Mouse (Mus musculus) stomach, postnatal 0 days (tissue): Measurements from ENCODE around the gene Krtap19-1. TPM values are rescaled to one million over a fixed set of nuclear protein-coding genes. Genes with fewer than 3 reads are reported as not detected.

Experiments used
- ATAC-seq: fragments of 200-750 bp; cut with Nextera tagmentation; 2 replicates; pipeline ENCODE4 v1.8.0; 2017; ENCODE audit not compliant: low FRiP score, low TSS enrichment
- DNase-seq: peaks from one replicate; pipeline ENCODE4 v3.0.0-alpha.2; 2016; ENCODE audit warnings: low spot score
- H3K27ac ChIP-seq: fragments of 300-500 bp; sonication (generic); replicated peaks from 2 replicates; pipeline ENCODE4 v1.5.1; 2014; ENCODE audit warnings: mild to moderate bottlenecking, control low read depth
- H3K27me3 ChIP-seq: fragments of 300-500 bp; sonication (generic); 2 replicates; pipeline ENCODE4 v1.6.1; 2014; ENCODE audit warnings: low read length; ENCODE audit not compliant: control insufficient read depth, insufficient read depth
- H3K36me3 ChIP-seq: fragments of 300-500 bp; sonication (generic); 2 replicates; pipeline ENCODE4 v1.6.1; 2014; ENCODE audit warnings: low read length, mixed read lengths; ENCODE audit not compliant: control insufficient read depth, insufficient read depth
- H3K4me1 ChIP-seq: fragments of 300-500 bp; sonication (generic); replicated peaks from 2 replicates; pipeline ENCODE4 v1.6.1; 2014; ENCODE audit warnings: antibody characterized with exemption; ENCODE audit not compliant: control insufficient read depth, insufficient read depth
- H3K4me2 ChIP-seq: fragments of 300-500 bp; sonication (generic); replicated peaks from 2 replicates; pipeline ENCODE4 v1.6.1; 2014; ENCODE audit warnings: low read depth, mild to moderate bottlenecking, control low read depth, moderate library complexity
- H3K4me3 ChIP-seq: fragments of 300-500 bp; sonication (generic); 2 replicates; pipeline ENCODE4 v1.5.1; 2014; ENCODE audit warnings: low read depth, low read length, control low read depth
- H3K9ac ChIP-seq: fragments of 300-500 bp; sonication (generic); 2 replicates; pipeline ENCODE4 v1.6.1; 2014; ENCODE audit warnings: mild to moderate bottlenecking, low read length, control low read depth, mixed read lengths
- H3K9me3 ChIP-seq: fragments of 300-500 bp; sonication (generic); 2 replicates; pipeline ENCODE4 v1.6.1; 2016; ENCODE audit warnings: low read length; ENCODE audit not compliant: control insufficient read depth
- CTCF ChIP-seq: IDR thresholded peaks from 2 replicates; pipeline ENCODE4 v1.5.1; 2016; ENCODE audit warnings: antibody characterized with exemption, low read depth, mild to moderate bottlenecking, moderate library complexity
- EP300 ChIP-seq: optimal IDR thresholded peaks from 2 replicates; pipeline ENCODE3; 2016; ENCODE audit warnings: antibody characterized with exemption
- WGBS: fragments of 180-500 bp; shearing (Covaris S2); extraction: QIAGEN DNeasy Blood & Tissue Kit; methylation state at CpG from one replicate; pipeline ENCODE4 v1.1.7; 2014; 5-methylcytosine and 5-hydroxymethylcytosine counted together
- polyA plus RNA-seq: library from polyadenylated mRNA; unstranded; fragments of >200 nt; fragmentation: Nextera tagmentation; extraction: Ambion mirVana; gene quantifications from 2 replicates; pipeline ENCODE4 v1.2.1, GENCODE M21; 2015

The Krtap19-1 gene
- polyA plus RNA-seq = not detected in 2 replicates

DNA sequence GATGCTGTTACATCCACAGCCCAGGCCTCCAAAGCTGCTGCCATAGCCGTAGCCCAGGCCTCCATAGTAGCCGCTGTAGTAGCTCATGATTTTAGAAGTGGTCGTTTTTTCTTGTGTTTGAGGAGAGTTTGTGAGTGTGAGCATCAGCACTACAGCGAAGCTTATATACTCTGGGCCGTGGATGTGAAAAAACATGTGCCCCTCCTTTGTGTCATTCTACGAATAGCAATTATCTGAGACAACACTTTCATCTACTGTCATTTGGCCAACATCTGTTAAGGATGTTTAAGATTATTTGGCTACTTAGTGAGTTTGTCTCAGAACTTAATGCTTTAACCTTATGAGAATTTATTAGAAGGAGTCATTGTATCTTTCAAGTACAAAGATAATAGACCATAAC is at the start of gene Krtap19-1:
Gene Krtap19-1 (minus strand): TSS at position 101 of the 400 bp plus-strand sequence.
- WGBS = 86% methylated on average over 6 of the region's 6 CpGs
- no peak for ATAC-seq
- Histone ChIP-seq H3K27me3 (no peaks in the 10 kb centered on the region), H3K4me3 (no peak within 1 kb of the TSS), H3K9me3 (no peaks in the 10 kb centered on the region), H3K4me1 (no peaks in the 10 kb centered on the region), H3K36me3 (no peaks in the 10 kb centered on the region), H3K27ac (no peak within 1 kb of the TSS), H3K9ac (no peak within 1 kb of the TSS), H3K4me2 (no peak within 1 kb of the TSS)
- TF ChIP-seq EP300 = no peak
- no peak for TF ChIP-seq CTCF
- no peak for DNase-seq

DNA sequence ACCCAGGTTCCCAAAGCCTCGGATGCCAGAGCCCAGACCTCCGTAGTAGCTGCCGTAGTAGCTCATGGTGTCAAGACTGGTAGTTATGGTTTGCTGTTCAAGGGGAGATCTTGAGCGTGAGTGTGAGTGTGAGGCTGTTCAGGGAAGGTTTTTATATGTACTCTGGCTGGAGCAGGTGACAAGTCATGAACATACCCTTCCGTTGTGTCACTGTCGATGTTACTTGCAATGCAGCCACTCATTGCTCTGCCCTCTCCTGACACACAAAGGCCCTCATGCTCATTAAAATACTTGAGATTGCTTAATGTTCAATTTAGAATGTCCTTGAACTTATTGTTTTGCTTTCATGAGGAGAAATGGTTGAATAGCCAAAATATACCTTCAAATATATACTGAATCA is 27.1 kb upstream of the Krtap19-1 start, which contains the start of gene Krtap19-5:
Gene Krtap19-5 (minus strand): TSS at position 101 of the 400 bp plus-strand sequence.
- Histone ChIP-seq H3K27me3 (no peaks in the 10 kb centered on the region), H3K27ac (no peak within 1 kb of the TSS), H3K4me1 (no peaks in the 10 kb centered on the region), H3K9me3 (no peaks in the 10 kb centered on the region), H3K36me3 (no peaks in the 10 kb centered on the region), H3K4me2 (no peak within 1 kb of the TSS), H3K9ac (no peak within 1 kb of the TSS), H3K4me3 (no peak within 1 kb of the TSS)
- DNase-seq = no peak
- 88% methylated on average over 6 of the region's 6 CpGs for WGBS
- TF ChIP-seq CTCF (no peak), EP300 (no peak)
- ATAC-seq = no peak

DNA sequence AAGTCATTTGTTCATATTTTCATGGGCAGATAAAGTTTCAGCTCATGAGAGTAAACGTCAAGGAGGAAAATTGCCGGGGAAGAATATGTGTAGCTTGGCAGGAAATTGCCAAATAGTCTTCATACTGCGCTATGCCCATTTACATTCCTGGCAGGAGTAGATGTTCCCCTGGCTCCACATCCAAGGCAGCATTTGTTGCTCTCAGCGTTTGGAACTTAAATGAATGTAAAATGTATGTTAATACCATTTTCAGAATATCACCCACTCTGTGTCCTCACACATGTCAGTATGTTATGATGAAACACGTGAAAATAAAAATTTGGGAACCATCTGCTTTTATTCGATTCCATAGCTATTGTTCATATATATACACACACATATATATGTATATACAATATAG is 17.7 kb upstream of the Krtap19-1 start:
- no peaks in the 10 kb centered on the region for H3K36me3 ChIP-seq
- H3K9me3 ChIP-seq = no peaks in the 10 kb centered on the region
- ATAC-seq (no peak), DNase-seq (no peak)
- no peak overlapping the region for H3K9ac ChIP-seq
- H3K27ac ChIP-seq = no peak overlapping the region
- no peak for TF ChIP-seq EP300
- TF ChIP-seq CTCF = no peak
- WGBS = 78% methylated on average over 6 of the region's 6 CpGs
- H3K27me3 ChIP-seq = no peaks in the 10 kb centered on the region
- no peaks in the 10 kb centered on the region for H3K4me1 ChIP-seq
- no peak overlapping the region for H3K4me2 ChIP-seq
- H3K4me3 ChIP-seq = no peak overlapping the region

DNA sequence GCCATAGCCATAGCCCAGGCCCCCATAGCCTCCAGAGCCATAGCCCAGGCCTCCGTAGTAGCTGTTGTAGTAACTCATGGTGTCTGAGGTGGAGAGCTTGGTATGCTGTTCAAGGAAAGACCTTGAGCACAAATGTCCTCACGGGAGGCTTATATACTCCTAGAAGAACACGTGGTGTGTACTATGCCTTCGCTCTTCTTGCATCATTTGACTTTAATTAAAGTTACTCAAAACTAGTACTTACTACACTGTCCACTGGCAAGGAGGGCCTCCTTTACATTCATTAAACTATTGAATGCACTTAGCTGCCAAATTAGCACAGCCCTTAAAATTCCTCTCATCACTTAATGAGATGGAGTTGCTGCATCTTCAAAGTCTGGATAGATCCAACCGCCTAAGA is 15.8 kb upstream of the Krtap19-1 start, which contains the start of gene Krtap19-4:
Gene Krtap19-4 (minus strand): TSS at position 101 of the 400 bp plus-strand sequence.
- Histone ChIP-seq H3K9me3 (no peaks in the 10 kb centered on the region), H3K4me2 (no peak within 1 kb of the TSS), H3K27ac (no peak within 1 kb of the TSS), H3K36me3 (no peaks in the 10 kb centered on the region), H3K4me3 (no peak within 1 kb of the TSS), H3K4me1 (no peaks in the 10 kb centered on the region), H3K27me3 (no peaks in the 10 kb centered on the region), H3K9ac (no peak within 1 kb of the TSS)
- TF ChIP-seq EP300 = no peak
- no peak for TF ChIP-seq CTCF
- no peak for DNase-seq
- ATAC-seq = no peak
- 84% methylated on average over 5 of the region's 5 CpGs for whole genome bisulfite sequencing

GRCm38 (mm10) chr16:88877938-88878337 is 8.7 kb upstream of the Krtap19-1 start, which contains the start of gene Krtap19-3:
Gene Krtap19-3, minus strand, starts transcription at chr16:88878038.
- no peaks in the 10 kb centered on the region for H3K4me1 ChIP-seq
- no peaks in the 10 kb centered on the region for H3K27me3 ChIP-seq
- H3K4me3 ChIP-seq = no peak within 1 kb of the TSS
- no peak for ATAC-seq
- TF ChIP-seq CTCF (no peak), EP300 (no peak)
- no peak within 1 kb of the TSS for H3K27ac ChIP-seq
- no peak for DNase-seq
- H3K9me3 ChIP-seq = no peaks in the 10 kb centered on the region
- H3K9ac ChIP-seq = no peak within 1 kb of the TSS
- no peaks in the 10 kb centered on the region for H3K36me3 ChIP-seq
- 77% methylated on average over 2 of the region's 2 CpGs for WGBS
- H3K4me2 ChIP-seq = no peak within 1 kb of the TSS

DNA sequence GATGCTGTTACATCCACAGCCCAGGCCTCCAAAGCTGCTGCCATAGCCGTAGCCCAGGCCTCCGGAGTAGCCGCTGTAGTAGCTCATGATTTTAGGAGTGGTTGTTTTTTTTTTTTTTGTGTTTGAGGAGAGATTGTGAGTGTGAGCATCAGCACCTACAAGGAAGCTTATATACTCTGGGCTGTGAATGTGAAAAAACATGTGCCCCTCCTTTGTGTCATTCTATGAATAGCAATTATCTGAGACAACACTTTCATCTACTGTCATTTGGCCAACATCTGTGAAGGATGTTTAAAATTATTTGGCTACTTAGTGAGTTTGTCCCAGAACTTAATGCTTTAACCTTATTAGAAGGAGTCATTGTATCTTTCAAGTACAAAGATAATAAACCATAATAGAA is 5.0 kb upstream of the Krtap19-1 start, which contains the start of gene Krtap19-2:
Gene Krtap19-2 (minus strand): TSS at position 101 of the 400 bp plus-strand sequence.
- ATAC-seq = no peak
- TF ChIP-seq EP300 (no peak), CTCF (no peak)
- Histone ChIP-seq H3K27ac (no peak within 1 kb of the TSS), H3K9ac (no peak within 1 kb of the TSS), H3K9me3 (no peaks in the 10 kb centered on the region), H3K4me3 (no peak within 1 kb of the TSS), H3K27me3 (no peaks in the 10 kb centered on the region), H3K4me1 (no peaks in the 10 kb centered on the region), H3K36me3 (no peaks in the 10 kb centered on the region), H3K4me2 (no peak within 1 kb of the TSS)
- DNase-seq = no peak
- 97% methylated on average over 3 of the region's 3 CpGs for WGBS
